Mouse (Mus musculus) MEL (cell line): ENCODE data around the gene Cpm. TPM values are rescaled to one million over a fixed set of nuclear protein-coding genes. Genes with fewer than 3 reads are reported as not detected.

ENCODE experiments used
- DNase-seq: peaks from one replicate; pipeline ENCODE4 v3.0.0; 2011; ENCODE audit warnings: low read depth, low spot score
- H3K27ac ChIP-seq: 2 replicates; pipeline ENCODE4 v1.5.1; 2012; ENCODE audit warnings: low read depth, mild to moderate bottlenecking, control low read depth, low read length, moderate library complexity; ENCODE audit not compliant: control insufficient read depth
- H3K27me3 ChIP-seq, 2 experiments: fragments of 150-350 bp in 1 of 2; sonication (generic) in 1 of 2; 2 replicates each; pipeline ENCODE4 v1.6.1; 2012; ENCODE audit warnings: low read length in 2 of 2, mild to moderate bottlenecking in 2 of 2, improper control_type of control experiment in 1 of 2, moderate library complexity in 1 of 2; ENCODE audit not compliant: insufficient read depth in 2 of 2, control insufficient read depth in 1 of 2
- H3K36me3 ChIP-seq, 2 experiments: 2 replicates each; pipeline ENCODE4 v1.6.1; 2012 to 2014; ENCODE audit warnings: low read length in 2 of 2, improper control_type of control experiment in 1 of 2, inconsistent platforms in 1 of 2, mild to moderate bottlenecking in 1 of 2; ENCODE audit not compliant: insufficient read depth in 2 of 2, control insufficient read depth in 1 of 2
- H3K4me1 ChIP-seq, 2 experiments: fragments of 150-350 bp in 1 of 2; sonication (generic) in 1 of 2; 2 replicates each; pipeline ENCODE4 v1.6.1; 2012; ENCODE audit warnings: low read length in 2 of 2, improper control_type of control experiment in 1 of 2, mild to moderate bottlenecking in 1 of 2; ENCODE audit not compliant: insufficient read depth in 2 of 2, control insufficient read depth in 1 of 2
- H3K4me3 ChIP-seq, 2 experiments: fragments of 150-350 bp in 1 of 2; sonication (generic) in 1 of 2; 2 replicates each; pipeline ENCODE4 v1.5.1; 2012; ENCODE audit warnings: low read depth in 2 of 2, low read length in 2 of 2, mild to moderate bottlenecking in 2 of 2, moderate library complexity in 2 of 2, control low read depth in 1 of 2, improper control_type of control experiment in 1 of 2; ENCODE audit not compliant: control insufficient read depth in 1 of 2, insufficient read depth in 1 of 2
- H3K79me2 ChIP-seq: 2 replicates; pipeline ENCODE4 v1.6.1; 2012; ENCODE audit warnings: mild to moderate bottlenecking, low read length, moderate library complexity; ENCODE audit not compliant: control insufficient read depth, poor library complexity, insufficient read depth
- H3K9ac ChIP-seq: 2 replicates; pipeline ENCODE4 v1.6.1; 2012; ENCODE audit warnings: low read depth, mild to moderate bottlenecking, control low read depth, low read length, moderate library complexity; ENCODE audit not compliant: control insufficient read depth, poor library complexity, severe bottlenecking
- H3K9me3 ChIP-seq: fragments of 150-350 bp; sonication (generic); replicated peaks from 2 replicates; pipeline ENCODE4 v1.6.1; 2012; ENCODE audit warnings: mild to moderate bottlenecking, low read length, improper control_type of control experiment, moderate library complexity; ENCODE audit not compliant: insufficient read depth
- BHLHE40 ChIP-seq: IDR thresholded peaks from 2 replicates; pipeline ENCODE4 v1.6.1; 2012; ENCODE audit warnings: low read depth, mild to moderate bottlenecking, inconsistent platforms, low read length, improper control_type of control experiment, borderline replicate concordance
- CTCF ChIP-seq, 3 experiments: IDR thresholded peaks in 2 of 3; conservative IDR thresholded peaks in 1 of 3; 2 replicates each; pipeline ENCODE4 v1.5.1; 2011 to 2012; ENCODE audit warnings: low read length in 3 of 3, low read depth in 2 of 3, mild to moderate bottlenecking in 2 of 3, improper control_type of control experiment in 1 of 3, inconsistent platforms in 1 of 3, mixed read lengths in 1 of 3, moderate library complexity in 1 of 3; ENCODE audit not compliant: control insufficient read depth in 1 of 3, insufficient read depth in 1 of 3, poor library complexity in 1 of 3, severe bottlenecking in 1 of 3
- ELF1 ChIP-seq: IDR thresholded peaks from 2 replicates; pipeline ENCODE4 v1.6.1; 2014; ENCODE audit warnings: low read depth, mild to moderate bottlenecking, inconsistent platforms, low read length, improper control_type of control experiment, moderate library complexity
- EP300 ChIP-seq, 2 experiments: IDR thresholded peaks; 2 replicates each; pipeline ENCODE4 v1.6.1; 2011; ENCODE audit warnings: improper control_type of control experiment in 2 of 2, low read length in 2 of 2, low read depth in 1 of 2, mild to moderate bottlenecking in 1 of 2
- HCFC1 ChIP-seq: IDR thresholded peaks from 2 replicates; pipeline ENCODE4 v1.6.1; 2012; ENCODE audit warnings: low read depth, mild to moderate bottlenecking, inconsistent platforms, low read length, improper control_type of control experiment, moderate library complexity
- JUND ChIP-seq: IDR thresholded peaks from 2 replicates; pipeline ENCODE4 v1.6.1; 2011; ENCODE audit warnings: low read depth, mild to moderate bottlenecking, improper control_type of control experiment, low read length
- MAFK ChIP-seq: IDR thresholded peaks from 2 replicates; pipeline ENCODE4 v1.6.1; 2011; ENCODE audit warnings: low read depth, mild to moderate bottlenecking, low read length, improper control_type of control experiment, borderline replicate concordance
- MAX ChIP-seq: IDR thresholded peaks from 2 replicates; pipeline ENCODE4 v1.6.1; 2011; ENCODE audit warnings: low read length, improper control_type of control experiment
- MAZ ChIP-seq: IDR thresholded peaks from 2 replicates; pipeline ENCODE4 v1.6.1; 2012; ENCODE audit warnings: low read depth, mild to moderate bottlenecking, inconsistent platforms, low read length, improper control_type of control experiment
- MXI1 ChIP-seq: IDR thresholded peaks from 2 replicates; pipeline ENCODE4 v1.6.1; 2011; ENCODE audit warnings: mild to moderate bottlenecking, low read depth, low read length, improper control_type of control experiment
- MYC ChIP-seq: IDR thresholded peaks from 2 replicates; pipeline ENCODE4 v1.6.1; 2011; ENCODE audit warnings: low read depth, mild to moderate bottlenecking, low read length, improper control_type of control experiment, moderate library complexity
- NELFE ChIP-seq: IDR thresholded peaks from 2 replicates; pipeline ENCODE4 v1.6.1; 2011; ENCODE audit warnings: low read depth, low read length, improper control_type of control experiment
- POLR2A ChIP-seq, 2 experiments: IDR thresholded peaks; 2 replicates each; pipeline ENCODE4 v1.6.1; 2011 to 2012; ENCODE audit warnings: low read length in 2 of 2, mild to moderate bottlenecking in 2 of 2, control low read depth in 1 of 2, improper control_type of control experiment in 1 of 2, low read depth in 1 of 2, moderate library complexity in 1 of 2; ENCODE audit not compliant: control insufficient read depth in 1 of 2, insufficient read depth in 1 of 2, poor library complexity in 1 of 2
- POLR2AphosphoS2 ChIP-seq: IDR thresholded peaks from 2 replicates; pipeline ENCODE4 v1.6.1; 2011; ENCODE audit warnings: low read length, improper control_type of control experiment
- POLR2AphosphoS5 ChIP-seq: IDR thresholded peaks from 2 replicates; pipeline ENCODE4 v1.6.1; 2012; ENCODE audit warnings: low read depth, borderline replicate concordance, mild to moderate bottlenecking, inconsistent platforms, low read length, moderate library complexity, mixed read lengths
- RAD21 ChIP-seq: IDR thresholded peaks from 2 replicates; pipeline ENCODE4 v1.6.1; 2011; ENCODE audit warnings: mild to moderate bottlenecking, low read depth, low read length, improper control_type of control experiment
- SIN3A ChIP-seq: IDR thresholded peaks from 2 replicates; pipeline ENCODE4 v1.6.1; 2012; ENCODE audit warnings: low read length, improper control_type of control experiment, inconsistent platforms
- SMC3 ChIP-seq: IDR thresholded peaks from 2 replicates; pipeline ENCODE4 v1.6.1; 2011; ENCODE audit warnings: low read depth, low read length, improper control_type of control experiment
- TAL1 ChIP-seq: IDR thresholded peaks from 2 replicates; pipeline ENCODE4 v1.6.1; 2012; ENCODE audit warnings: mild to moderate bottlenecking, inconsistent platforms, low read length, moderate library complexity, mixed read lengths
- TBP ChIP-seq: IDR thresholded peaks from 2 replicates; pipeline ENCODE4 v1.8.0; 2011; ENCODE audit warnings: low read depth, low read length, improper control_type of control experiment
- TCF12 ChIP-seq: IDR thresholded peaks from 2 replicates; pipeline ENCODE4 v1.6.1; 2014; ENCODE audit warnings: low read depth, mild to moderate bottlenecking, inconsistent platforms, low read length, improper control_type of control experiment, moderate library complexity
- USF1 ChIP-seq: IDR thresholded peaks from 2 replicates; pipeline ENCODE4 v1.6.1; 2014; ENCODE audit warnings: low read depth, mild to moderate bottlenecking, inconsistent platforms, low read length, improper control_type of control experiment, moderate library complexity
- USF2 ChIP-seq, 2 experiments: IDR thresholded peaks; 2 replicates each; pipeline ENCODE4 v1.6.1; 2011 to 2012; ENCODE audit warnings: improper control_type of control experiment in 2 of 2, low read length in 2 of 2, borderline replicate concordance in 1 of 2, inconsistent platforms in 1 of 2, low read depth in 1 of 2, mild to moderate bottlenecking in 1 of 2; ENCODE audit not compliant: insufficient read depth in 1 of 2
- ZMIZ1 ChIP-seq: IDR thresholded peaks from 2 replicates; pipeline ENCODE4 v1.6.1; 2012; ENCODE audit warnings: low read depth, mild to moderate bottlenecking, inconsistent platforms, low read length, improper control_type of control experiment, moderate library complexity
- polyA plus RNA-seq, 2 experiments: library from polyadenylated mRNA; stranded (reverse) in 1 of 2; unstranded in 1 of 2; fragments of >175 nt in 1 of 2; fragments of >200 nt in 1 of 2; gene quantifications; 2 replicates each; pipeline versions ENCODE4 v1.2.1 to v1.2.4; 2012; ENCODE audit warnings: low replicate concordance in 2 of 2, low read depth in 1 of 2; ENCODE audit not compliant: insufficient read length in 2 of 2, insufficient read depth in 1 of 2, missing spikeins in 1 of 2
- total RNA-seq: library from RNA; depleted of rRNA; stranded (reverse); fragments of 300-350 nt; gene quantifications from 2 replicates; pipeline ENCODE4 v1.2.3, GENCODE M21; 2012

Cpm gene
- total and polyA plus RNA-seq, 3 experiments: 0.04 to 0.40 TPM; not detected in 1

DNA sequence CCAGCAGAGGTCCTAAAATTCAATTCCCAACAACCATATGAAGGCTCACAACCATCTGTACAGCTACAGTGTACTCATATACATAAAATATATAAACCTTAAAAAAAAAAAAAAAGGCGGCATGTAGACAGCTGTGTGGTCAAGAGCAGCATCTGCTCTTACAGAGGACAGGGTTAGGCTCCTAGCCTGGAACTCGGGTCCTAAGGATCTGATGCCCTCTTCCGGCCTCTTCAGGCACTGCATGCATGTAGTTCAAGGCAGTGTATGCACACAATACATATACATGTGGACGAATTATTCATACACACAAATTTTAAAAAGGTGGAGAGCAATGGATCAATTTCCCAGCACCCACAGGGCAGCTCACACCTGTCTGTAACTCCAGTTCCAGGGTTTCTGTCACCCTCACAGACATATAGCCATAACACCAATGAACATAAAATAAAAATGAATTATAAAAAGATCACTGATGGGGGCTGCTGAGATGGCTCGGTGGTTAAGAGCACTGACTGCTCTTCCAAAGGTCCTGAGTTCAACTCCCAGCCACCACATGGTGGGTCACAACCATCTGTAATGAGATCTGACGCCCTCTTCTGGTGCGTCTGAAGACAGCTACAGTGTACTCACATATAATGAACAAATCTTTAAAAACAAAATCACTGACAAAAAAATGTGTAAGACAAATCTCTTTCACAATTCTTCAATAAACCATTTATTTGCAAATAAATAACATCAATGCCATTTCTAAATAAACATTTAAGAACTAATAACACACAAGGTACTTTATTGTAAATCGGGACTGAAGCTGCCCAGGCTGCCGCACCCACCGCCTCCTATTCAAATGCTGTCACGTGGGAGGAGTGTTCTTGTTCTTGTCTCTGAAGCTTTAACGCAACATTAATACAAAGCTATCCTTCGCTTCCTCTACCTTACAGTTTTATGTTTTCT lies 59.2 kb downstream of the Cpm start:
- Histone ChIP-seq H3K4me3 (no peak overlapping the region), H3K36me3 (peaks cover 0 to 18% of the 10 kb centered on the region in 2 experiments; a peak in 2 of 4 replicates), H3K9ac (no peak overlapping the region), H3K4me1 (no peaks in the 10 kb centered on the region), H3K27me3 (no peaks in the 10 kb centered on the region), H3K27ac (no peak overlapping the region), H3K9me3 (no peaks in the 10 kb centered on the region), H3K79me2 (no peaks in the 10 kb centered on the region)
- TF ChIP-seq CTCF (IDR thresholded peaks at IDR 0.05 in 2 of 3, conservative IDR thresholded peaks at IDR 0.05 in 1 of 3; ENCODE audit: control insufficient read depth in 1 of 3, insufficient read depth in 1 of 3, low read depth in 2 of 3, low read length in 3 of 3, poor library complexity in 1 of 3, severe bottlenecking in 1 of 3) (peak; percentile 62 to 68 (median 63)), MYC (no peak), RAD21 (peak; percentile 39), TCF12 (no peak), SMC3 (peak; percentile 44; the same call in 1 of the 2 replicates)
- peak; percentile 81 for DNase-seq

DNA sequence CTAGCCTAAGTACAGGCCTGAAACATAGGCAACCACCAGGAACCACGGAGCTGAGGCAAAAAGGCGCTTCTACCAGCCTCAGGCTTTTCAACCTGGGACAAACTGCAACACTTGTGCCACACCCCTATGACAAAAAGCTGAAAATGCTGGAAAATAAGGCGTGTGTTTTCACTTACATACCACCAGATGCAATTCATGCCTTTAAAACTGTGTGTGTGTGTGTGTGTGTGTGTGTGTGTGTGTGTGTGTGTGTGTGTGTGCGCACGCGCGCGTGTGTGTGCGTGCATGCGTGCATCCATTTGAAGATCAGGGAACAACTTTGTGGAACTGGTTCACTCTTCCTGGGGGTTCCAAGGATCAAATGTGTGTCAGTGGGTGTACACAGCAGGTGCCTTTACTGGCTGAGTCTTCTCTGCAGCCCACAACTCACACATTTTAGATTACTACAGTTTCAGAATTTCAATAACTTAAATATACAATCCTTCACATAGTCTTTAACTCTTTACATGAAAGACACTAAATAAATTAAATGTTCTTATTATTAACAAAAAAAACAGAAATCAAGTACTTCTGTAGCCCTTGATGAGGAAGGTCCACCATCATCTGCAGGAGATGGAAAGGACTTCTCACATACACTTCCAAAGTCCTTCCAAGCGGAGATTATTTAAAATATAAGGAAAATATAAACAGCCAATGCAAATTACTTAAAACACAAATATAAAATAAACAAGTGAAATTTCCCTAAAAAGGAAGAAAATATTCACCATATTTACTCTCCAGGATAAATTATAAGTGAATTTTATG lies 60.2 kb downstream of the Cpm start:
- H3K9me3 ChIP-seq: no peaks in the 10 kb centered on the region
- no peaks in the 10 kb centered on the region for H3K27me3 ChIP-seq
- no peaks in the 10 kb centered on the region for H3K4me1 ChIP-seq
- no peak overlapping the region for H3K4me3 ChIP-seq
- DNase-seq: no peak
- TF ChIP-seq BHLHE40 (no peak), MAX (no peak), ZMIZ1 (no peak), POLR2A (IDR thresholded peaks at IDR 0.05; ENCODE audit: control insufficient read depth in 1 of 2, insufficient read depth in 1 of 2, low read depth in 1 of 2, low read length in 2 of 2, poor library complexity in 1 of 2) (no peak), MXI1 (no peak), MAZ (no peak), ELF1 (no peak), NELFE (no peak), POLR2AphosphoS5 (no peak), USF1 (no peak), HCFC1 (no peak), RAD21 (no peak), USF2 (IDR thresholded peaks at IDR 0.05; ENCODE audit: borderline replicate concordance in 1 of 2, insufficient read depth in 1 of 2, low read depth in 1 of 2, low read length in 2 of 2) (no peak), MAFK (no peak), JUND (no peak), TBP (no peak), EP300 (IDR thresholded peaks at IDR 0.05; ENCODE audit: low read depth in 1 of 2, low read length in 2 of 2) (no peak), POLR2AphosphoS2 (no peak), TAL1 (no peak), SIN3A (no peak)
- no peak overlapping the region for H3K27ac ChIP-seq
- no peaks in the 10 kb centered on the region for H3K79me2 ChIP-seq
- H3K9ac ChIP-seq: no peak overlapping the region
- H3K36me3 ChIP-seq: peaks cover 0 to 23% of the 10 kb centered on the region in 2 experiments; a peak in 2 of 4 replicates
